Mouse (Mus musculus): ENCODE measurements around the gene Tspan14. TPM values are rescaled to one million over a fixed set of nuclear protein-coding genes. Genes with fewer than 3 reads are reported as not detected.

Gene Tspan14
- polyA plus RNA-seq, 1 experiment from 2014 or later, result 71.4 TPM

DNA sequence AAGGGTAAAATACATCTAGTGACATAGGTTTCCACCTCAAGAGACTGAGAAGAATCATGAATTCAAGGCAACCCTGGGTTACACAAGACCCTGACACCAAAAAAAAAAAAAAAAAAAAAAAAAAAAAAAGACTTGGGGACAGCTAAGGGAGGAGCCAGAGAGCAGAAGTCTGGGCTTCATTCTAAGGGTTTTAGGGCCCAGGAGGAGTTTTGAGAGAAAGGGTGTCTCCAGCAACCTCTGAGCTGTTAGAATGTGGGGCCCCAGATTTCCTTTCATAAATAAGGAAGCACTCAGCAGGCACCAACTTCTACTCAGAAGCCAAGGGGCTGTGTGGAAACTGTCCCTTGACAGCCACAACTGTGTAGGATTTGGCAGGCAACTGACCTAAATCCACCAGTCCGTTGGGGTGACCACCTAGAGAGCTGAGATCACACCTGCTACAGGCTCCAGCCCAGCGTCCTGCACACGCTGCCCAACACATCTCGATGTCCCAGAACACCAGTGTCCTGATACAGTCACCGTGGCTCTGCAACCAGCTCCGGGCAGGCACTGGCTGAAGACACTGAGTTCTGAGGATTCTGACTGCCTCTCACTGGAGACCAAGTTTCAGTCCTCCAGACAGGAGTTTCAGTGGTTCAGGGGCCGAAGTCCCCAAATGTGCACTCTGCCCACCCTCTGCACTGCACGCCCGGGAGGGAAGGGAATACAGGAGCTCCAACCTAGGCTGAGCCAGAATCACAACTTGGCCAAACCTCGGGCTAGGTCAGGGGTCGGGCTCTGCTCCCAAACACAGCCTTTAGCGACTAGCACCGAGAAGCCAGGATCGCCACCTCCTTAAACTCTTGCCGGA is 875 bp downstream of the Tspan14 start:
- WGBS, result under 1% methylated on average over 15 of the region's 15 CpGs
- Histone ChIP-seq H3K9ac (ENCODE audit: low read length) (peak overlapping the region; percentile 92), H3K4me1 (replicated peaks; ENCODE audit: control insufficient read depth, insufficient read depth, low read length) (peaks cover 25% of the 10 kb centered on the region), H3K36me3 (ENCODE audit: control insufficient read depth, insufficient read depth, low read length) (no peaks in the 10 kb centered on the region), H3K9me3 (ENCODE audit: control insufficient read depth, low read length) (no peaks in the 10 kb centered on the region), H3K27ac (ENCODE audit: low read depth) (peak overlapping the region; percentile 90), H3K4me3 (ENCODE audit: low read depth, low read length) (peak overlapping the region; percentile 78), H3K4me2 (ENCODE audit: low read length) (peak overlapping the region; percentile 85), H3K27me3 (replicated peaks; ENCODE audit: control insufficient read depth, insufficient read depth, low read length) (no peaks in the 10 kb centered on the region)
- DNase-seq (ENCODE audit: low spot score) (peak; percentile 81), ATAC-seq (replicated peaks; ENCODE audit: low FRiP score, low TSS enrichment, low read depth) (peak; percentile 4)

DNA sequence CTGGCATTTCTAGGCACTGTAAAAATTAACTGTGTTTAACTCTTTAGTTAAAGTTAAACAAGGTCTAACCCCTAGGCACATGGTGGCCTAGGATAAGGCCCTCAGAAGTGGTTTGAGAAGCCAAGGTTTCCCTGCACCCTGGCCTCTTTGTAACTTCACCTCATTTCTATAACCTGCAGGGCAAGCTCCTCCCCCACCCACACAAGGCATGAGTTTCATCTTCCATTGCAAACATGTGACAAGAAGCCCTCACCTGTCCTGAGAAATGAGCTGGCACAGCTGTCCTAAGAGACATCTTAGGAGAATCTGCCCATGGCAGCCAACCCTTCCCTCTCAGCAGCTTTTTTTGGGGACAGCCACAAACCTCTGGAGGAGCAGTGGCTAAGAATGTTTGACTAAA is 1.7 kb downstream of the Tspan14 start:
- Histone ChIP-seq H3K27me3 (replicated peaks; ENCODE audit: control insufficient read depth, insufficient read depth, low read length) (no peaks in the 10 kb centered on the region), H3K4me2 (ENCODE audit: low read length) (peak overlapping the region; percentile 85), H3K27ac (ENCODE audit: low read depth) (no peak overlapping the region), H3K36me3 (ENCODE audit: control insufficient read depth, insufficient read depth, low read length) (no peaks in the 10 kb centered on the region), H3K4me3 (ENCODE audit: low read depth, low read length) (peak overlapping the region; percentile 78), H3K4me1 (replicated peaks; ENCODE audit: control insufficient read depth, insufficient read depth, low read length) (peaks cover 31% of the 10 kb centered on the region), H3K9ac (ENCODE audit: low read length) (no peak overlapping the region; the same call in 1 of the 2 replicates), H3K9me3 (ENCODE audit: control insufficient read depth, low read length) (no peaks in the 10 kb centered on the region)
- DNase-seq (ENCODE audit: low spot score), result no peak
- no peak for ATAC-seq (replicated peaks; ENCODE audit: low FRiP score, low TSS enrichment, low read depth)

DNA sequence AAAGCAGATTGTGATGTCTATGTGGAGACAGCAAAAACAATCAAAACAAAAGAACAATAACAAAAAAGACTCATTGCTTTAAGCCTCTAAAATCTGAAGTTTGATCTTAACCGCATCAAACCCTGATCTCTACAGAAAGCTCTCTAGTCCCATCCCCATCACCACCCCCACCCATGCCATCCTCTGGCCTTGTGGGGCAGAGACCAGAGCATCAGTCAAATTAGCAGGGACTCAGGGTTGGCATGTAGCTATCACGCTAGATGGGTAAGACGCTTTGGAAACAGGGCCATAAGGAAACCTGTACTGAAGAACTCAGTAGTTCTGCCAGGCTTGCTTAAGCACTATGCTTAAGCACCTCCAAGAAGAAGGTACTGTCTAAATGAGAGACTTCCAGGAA is 2.4 kb downstream of the Tspan14 start:
- H3K4me2 ChIP-seq (ENCODE audit: low read length), result peak overlapping the region; percentile 85
- no peaks in the 10 kb centered on the region for H3K9me3 ChIP-seq (ENCODE audit: control insufficient read depth, low read length)
- no peak overlapping the region for H3K27ac ChIP-seq (ENCODE audit: low read depth)
- H3K9ac ChIP-seq (ENCODE audit: low read length), result no peak overlapping the region
- WGBS, result 91% methylated on average over 3 of the region's 3 CpGs
- no peak for DNase-seq (ENCODE audit: low spot score)
- H3K27me3 ChIP-seq (replicated peaks; ENCODE audit: control insufficient read depth, insufficient read depth, low read length), result no peaks in the 10 kb centered on the region
- H3K36me3 ChIP-seq (ENCODE audit: control insufficient read depth, insufficient read depth, low read length), result no peaks in the 10 kb centered on the region
- peaks cover 34% of the 10 kb centered on the region for H3K4me1 ChIP-seq (replicated peaks; ENCODE audit: control insufficient read depth, insufficient read depth, low read length)
- no peak for ATAC-seq (replicated peaks; ENCODE audit: low FRiP score, low TSS enrichment, low read depth)
- H3K4me3 ChIP-seq (ENCODE audit: low read depth, low read length), result no peak overlapping the region

DNA sequence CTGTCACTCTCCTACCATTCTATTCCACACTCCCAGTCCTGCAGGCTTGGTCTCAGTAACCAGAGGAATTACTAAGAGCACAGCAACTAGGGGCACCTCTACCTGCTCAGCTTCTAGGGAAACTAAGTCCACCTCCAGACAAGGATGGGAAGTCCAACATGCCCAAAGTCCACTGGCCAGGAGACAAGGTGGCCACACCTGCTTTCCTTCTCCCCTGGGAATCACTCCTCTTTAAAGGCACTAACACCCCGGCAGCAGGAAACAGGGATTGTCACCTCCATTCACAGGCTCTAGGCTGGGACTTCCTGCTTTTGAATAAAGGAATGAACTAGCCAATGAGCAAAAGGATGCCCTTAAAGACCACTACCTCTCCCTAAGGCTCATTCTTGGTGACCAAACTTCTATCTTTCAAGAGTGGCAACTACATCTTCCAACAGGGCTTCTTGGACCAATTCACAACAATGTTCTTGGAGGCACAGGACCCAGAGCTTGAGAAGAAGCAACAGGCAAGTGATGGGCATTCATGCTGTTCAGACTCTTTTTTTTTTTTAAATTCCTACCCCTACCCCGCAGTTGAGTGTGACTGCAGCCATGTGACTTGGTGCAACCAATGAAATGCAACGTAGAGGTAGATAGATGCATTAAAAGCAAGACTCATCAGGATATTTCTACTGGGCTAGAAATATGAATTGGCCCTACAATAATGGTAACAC is 3.0 kb downstream of the Tspan14 start:
- H3K27me3 ChIP-seq (replicated peaks; ENCODE audit: control insufficient read depth, insufficient read depth, low read length), result no peaks in the 10 kb centered on the region
- H3K36me3 ChIP-seq (ENCODE audit: control insufficient read depth, insufficient read depth, low read length), result no peaks in the 10 kb centered on the region
- no peak overlapping the region for H3K27ac ChIP-seq (ENCODE audit: low read depth)
- 60% methylated on average over 3 of the region's 3 CpGs for WGBS
- H3K4me1 ChIP-seq (replicated peaks; ENCODE audit: control insufficient read depth, insufficient read depth, low read length), result peaks cover 40% of the 10 kb centered on the region
- no peak for DNase-seq (ENCODE audit: low spot score)
- no peak overlapping the region for H3K4me3 ChIP-seq (ENCODE audit: low read depth, low read length)
- ATAC-seq (replicated peaks; ENCODE audit: low FRiP score, low TSS enrichment, low read depth), result no peak
- no peak overlapping the region for H3K4me2 ChIP-seq (ENCODE audit: low read length)
- H3K9me3 ChIP-seq (ENCODE audit: control insufficient read depth, low read length), result no peaks in the 10 kb centered on the region
- H3K9ac ChIP-seq (ENCODE audit: low read length), result no peak overlapping the region

DNA sequence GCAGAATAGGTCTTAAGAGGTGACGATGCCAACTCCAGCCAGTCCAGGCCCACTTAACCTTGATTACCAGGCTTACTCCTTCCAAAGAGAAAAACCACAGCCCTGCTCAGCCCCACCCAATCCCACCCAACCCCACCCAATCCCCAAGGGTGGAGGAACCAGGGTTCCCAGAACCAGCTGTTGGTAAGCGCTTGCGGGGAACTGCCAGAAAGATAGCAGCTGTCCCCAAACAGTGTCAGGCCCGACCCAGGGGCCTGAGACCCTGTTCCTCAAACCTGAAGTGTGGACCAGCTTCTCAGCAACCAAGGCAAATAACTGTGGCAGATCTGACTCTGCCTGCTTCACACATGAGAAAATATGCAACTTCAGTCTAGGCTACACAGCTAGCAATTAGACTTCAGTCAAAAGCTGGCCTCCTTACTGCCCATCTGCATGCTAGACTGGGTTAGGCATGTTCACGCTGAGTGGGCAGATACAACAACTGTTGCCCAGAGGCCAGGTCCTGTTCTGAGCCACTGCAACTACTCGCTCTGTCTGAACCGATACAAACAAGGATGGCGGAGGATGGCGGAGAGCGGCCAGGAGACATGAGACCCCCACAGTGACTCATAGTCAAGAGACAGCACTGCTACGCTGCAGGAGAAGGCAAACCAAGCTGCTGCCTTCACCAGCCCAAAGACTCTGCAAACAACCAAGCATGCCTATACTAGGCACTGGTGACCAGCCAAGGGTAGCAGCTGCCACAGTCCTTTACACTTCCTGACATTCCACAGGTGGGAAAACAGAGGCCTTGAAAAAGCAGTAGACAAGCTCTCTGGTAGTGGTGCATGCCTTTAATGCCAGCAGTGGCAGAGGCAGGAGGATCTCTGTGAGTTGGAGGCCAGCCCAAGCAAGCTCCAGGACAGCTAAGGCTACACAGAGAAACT is 4.0 kb downstream of the Tspan14 start:
- ATAC-seq (replicated peaks; ENCODE audit: low FRiP score, low TSS enrichment, low read depth), result no peak
- Histone ChIP-seq H3K9me3 (ENCODE audit: control insufficient read depth, low read length) (no peaks in the 10 kb centered on the region), H3K36me3 (ENCODE audit: control insufficient read depth, insufficient read depth, low read length) (no peaks in the 10 kb centered on the region), H3K27me3 (replicated peaks; ENCODE audit: control insufficient read depth, insufficient read depth, low read length) (no peaks in the 10 kb centered on the region), H3K27ac (ENCODE audit: low read depth) (no peak overlapping the region), H3K4me1 (replicated peaks; ENCODE audit: control insufficient read depth, insufficient read depth, low read length) (peaks cover 50% of the 10 kb centered on the region), H3K9ac (ENCODE audit: low read length) (no peak overlapping the region), H3K4me2 (ENCODE audit: low read length) (no peak overlapping the region), H3K4me3 (ENCODE audit: low read depth, low read length) (no peak overlapping the region)
- WGBS, result 80% methylated on average over 11 of the region's 11 CpGs
- DNase-seq (ENCODE audit: low spot score), result no peak

DNA sequence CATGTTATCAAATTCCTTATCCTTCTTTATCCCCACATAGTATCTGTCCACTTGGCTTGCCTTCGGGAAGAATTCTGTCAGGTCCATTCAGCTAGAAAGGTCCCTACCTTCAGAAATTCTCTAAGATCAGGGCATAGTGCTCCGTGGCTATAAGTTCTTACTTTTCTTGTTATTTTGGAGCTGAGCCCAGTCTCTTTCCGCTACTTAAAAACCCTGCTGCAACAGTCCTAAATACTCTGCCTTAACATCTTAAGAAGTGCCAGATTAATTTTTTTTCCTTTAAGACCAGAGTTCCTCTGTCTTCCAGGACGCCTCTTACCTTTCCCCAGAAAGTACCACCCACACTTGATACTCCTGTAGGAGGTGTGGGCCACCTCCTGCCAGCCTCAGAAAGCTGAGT is 6.4 kb downstream of the Tspan14 start:
- no peak overlapping the region for H3K9ac ChIP-seq (ENCODE audit: low read length)
- no peaks in the 10 kb centered on the region for H3K9me3 ChIP-seq (ENCODE audit: control insufficient read depth, low read length)
- H3K4me3 ChIP-seq (ENCODE audit: low read depth, low read length), result no peak overlapping the region
- H3K27ac ChIP-seq (ENCODE audit: low read depth), result 0 out of 2 replicates have a peak overlapping the region, but pooled peaks have one; percentile 43
- H3K4me1 ChIP-seq (replicated peaks; ENCODE audit: control insufficient read depth, insufficient read depth, low read length), result peaks cover 70% of the 10 kb centered on the region
- no peaks in the 10 kb centered on the region for H3K36me3 ChIP-seq (ENCODE audit: control insufficient read depth, insufficient read depth, low read length)
- 45% methylated on average over 4 of the region's 4 CpGs for WGBS
- ATAC-seq (replicated peaks; ENCODE audit: low FRiP score, low TSS enrichment, low read depth), result no peak
- DNase-seq (ENCODE audit: low spot score), result no peak
- H3K4me2 ChIP-seq (ENCODE audit: low read length), result no peak overlapping the region
- no peaks in the 10 kb centered on the region for H3K27me3 ChIP-seq (replicated peaks; ENCODE audit: control insufficient read depth, insufficient read depth, low read length)

DNA sequence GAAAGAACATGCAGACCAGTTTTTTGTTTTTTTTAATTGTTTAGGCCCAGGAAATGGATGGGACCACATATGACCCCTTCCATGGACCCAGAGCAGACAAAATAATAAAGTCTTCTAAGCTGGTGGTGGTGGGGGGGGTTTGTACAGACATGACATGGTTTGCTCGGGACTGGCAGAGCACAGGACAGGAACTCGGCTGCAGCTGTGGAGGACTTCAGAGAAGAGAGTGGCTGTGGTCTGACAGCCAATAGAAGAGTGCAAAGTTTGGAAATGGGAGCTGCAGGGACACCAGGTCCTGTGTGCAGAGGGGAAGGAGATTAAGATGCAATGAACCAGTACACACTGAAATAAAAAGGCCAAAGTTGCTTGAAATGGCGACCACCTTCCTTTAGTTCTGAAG is 7.0 kb downstream of the Tspan14 start:
- DNase-seq (ENCODE audit: low spot score) (no peak), ATAC-seq (replicated peaks; ENCODE audit: low FRiP score, low TSS enrichment, low read depth) (no peak)
- WGBS, result 51% methylated on average over 3 of the region's 3 CpGs
- Histone ChIP-seq H3K9ac (ENCODE audit: low read length) (no peak overlapping the region), H3K4me1 (replicated peaks; ENCODE audit: control insufficient read depth, insufficient read depth, low read length) (peaks cover 69% of the 10 kb centered on the region), H3K27me3 (replicated peaks; ENCODE audit: control insufficient read depth, insufficient read depth, low read length) (no peaks in the 10 kb centered on the region), H3K4me2 (ENCODE audit: low read length) (no peak overlapping the region), H3K27ac (ENCODE audit: low read depth) (peak overlapping the region; percentile 74; the same call in 1 of the 2 replicates), H3K36me3 (ENCODE audit: control insufficient read depth, insufficient read depth, low read length) (no peaks in the 10 kb centered on the region), H3K4me3 (ENCODE audit: low read depth, low read length) (no peak overlapping the region), H3K9me3 (ENCODE audit: control insufficient read depth, low read length) (no peaks in the 10 kb centered on the region)

DNA sequence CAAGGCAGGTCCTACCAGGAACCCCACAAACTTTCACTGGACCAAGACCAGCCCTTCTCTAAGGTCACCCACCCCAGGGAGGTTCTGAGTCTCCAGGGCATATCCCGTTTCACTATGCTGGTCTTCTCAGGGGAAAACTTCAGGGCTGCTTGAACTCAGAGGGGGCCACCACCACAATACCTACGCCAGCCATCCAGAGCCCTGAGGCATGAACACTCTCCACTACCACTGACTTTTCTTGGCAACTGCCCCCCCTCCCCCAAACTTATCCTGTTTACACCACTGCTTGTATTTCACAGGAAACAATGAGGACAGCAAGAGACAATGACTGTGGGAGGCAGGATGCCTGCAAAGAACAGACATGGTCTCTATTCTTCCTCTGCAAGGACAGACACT is 7.6 kb downstream of the Tspan14 start:
- H3K4me2 ChIP-seq (ENCODE audit: low read length), result 0 out of 2 replicates have a peak overlapping the region, but pooled peaks have one; percentile 4
- H3K9me3 ChIP-seq (ENCODE audit: control insufficient read depth, low read length), result no peaks in the 10 kb centered on the region
- H3K27ac ChIP-seq (ENCODE audit: low read depth), result peak overlapping the region; percentile 74
- ATAC-seq (replicated peaks; ENCODE audit: low FRiP score, low TSS enrichment, low read depth), result no peak
- DNase-seq (ENCODE audit: low spot score), result no peak
- no peak overlapping the region for H3K4me3 ChIP-seq (ENCODE audit: low read depth, low read length)
- H3K36me3 ChIP-seq (ENCODE audit: control insufficient read depth, insufficient read depth, low read length), result no peaks in the 10 kb centered on the region
- H3K9ac ChIP-seq (ENCODE audit: low read length), result no peak overlapping the region
- H3K27me3 ChIP-seq (replicated peaks; ENCODE audit: control insufficient read depth, insufficient read depth, low read length), result no peaks in the 10 kb centered on the region
- H3K4me1 ChIP-seq (replicated peaks; ENCODE audit: control insufficient read depth, insufficient read depth, low read length), result peaks cover 70% of the 10 kb centered on the region
- WGBS, result 52% methylated on average over 2 of the region's 2 CpGs

Data from intestine, embryonic 14.5 days (tissue).